Mouse (Mus musculus) urinary bladder, postnatal 14 days (tissue): Measurements from ENCODE around the gene Olfr1322.

Experiments
- DNase-seq: peaks from one replicate; pipeline ENCODE4 v3.0.0; 2021; ENCODE audit warnings: low spot score

Olfr1322 gene

GRCm38 (mm10) chrX:49891383-49891782 is at the start of gene Olfr1322:
Gene Olfr1322, minus strand, starts transcription at chrX:49891483.
- no peak for DNase-seq

- DNase-seq, result no peak
Measured at GRCm38 (mm10) chrX:49877651-49878349, 13.5 kb downstream of the Olfr1322 start.
